ENCODE assay signal across 12 mouse cellular contexts in genomic region chr5:18137450-18138061, GRCm38 (mm10).
DNase-seq lines count a peak whose midpoint lies in the region; ATAC-seq lines count a peak whose summit lies in the region.
"Had no signal": no experiment of that assay in that cellular context is flagged by ENCODE, and none has a peak within 500 bp of the region (broad histone marks: within the 10 kb centered on the region; RNA-seq: fewer than 3 reads in every experiment).

No protein-coding gene starts in this region.

- no peak overlapping the region for H3K9ac ChIP-seq in hindbrain, embryonic 16.5 days (ENCODE audit: low read depth, low read length)
- no peak overlapping the region for H3K9ac ChIP-seq in hindbrain, embryonic 11.5 days (ENCODE audit: low read depth, low read length)
- H3K9ac ChIP-seq: heart, embryonic 15.5 days; liver, embryonic 13.5 days; stomach, embryonic 15.5 days had no signal

- H3K4me2 ChIP-seq in hindbrain, embryonic 16.5 days (ENCODE audit: low read length): no peak overlapping the region
- no peak overlapping the region for H3K4me2 ChIP-seq in hindbrain, embryonic 11.5 days (replicated peaks; ENCODE audit: low read depth, low read length)
- H3K4me2 ChIP-seq: heart, embryonic 15.5 days; liver, embryonic 13.5 days; stomach, embryonic 15.5 days had no signal

- DNase-seq in hindbrain, embryonic 11.5 days (ENCODE audit: low spot score): no peak
- peak; percentile 14 to 18 for DNase-seq in right cerebral cortex, adult 2 months (ENCODE audit: low spot score in 2 of 2)
- no peak for DNase-seq in right cerebral cortex, postnatal 4 days
- DNase-seq in gonadal fat pad, adult 2 months (ENCODE audit: low read depth): peak; percentile 47
- DNase-seq in spleen, postnatal 14 days (ENCODE audit: low spot score in 2 of 2): no peak
- no peak for DNase-seq in adrenal gland, adult 2 months
- DNase-seq: kidney, adult 18-20 months; liver, embryonic 13.5 days had no signal

- H3K27me3 ChIP-seq in hindbrain, embryonic 16.5 days (replicated peaks; ENCODE audit: control insufficient read depth, insufficient read depth, low read length): no peaks in the 10 kb centered on the region
- H3K27me3 ChIP-seq in hindbrain, embryonic 11.5 days (ENCODE audit: control insufficient read depth, insufficient read depth, low read length): no peaks in the 10 kb centered on the region
- H3K27me3 ChIP-seq: heart, embryonic 15.5 days; liver, embryonic 13.5 days; stomach, embryonic 15.5 days had no signal

- no peak overlapping the region for H3K4me3 ChIP-seq in hindbrain, embryonic 16.5 days (ENCODE audit: low read length)
- no peak overlapping the region for H3K4me3 ChIP-seq in hindbrain, embryonic 11.5 days (ENCODE audit: low read depth, low read length)
- H3K4me3 ChIP-seq: heart, embryonic 15.5 days; liver, embryonic 13.5 days; stomach, embryonic 15.5 days had no signal

- H3K4me1 ChIP-seq in hindbrain, embryonic 16.5 days (ENCODE audit: control insufficient read depth, insufficient read depth, low read depth, low read length): no peaks in the 10 kb centered on the region
- no peaks in the 10 kb centered on the region for H3K4me1 ChIP-seq in hindbrain, embryonic 11.5 days (replicated peaks; ENCODE audit: control insufficient read depth, insufficient read depth, low read length)
- H3K4me1 ChIP-seq: heart, embryonic 15.5 days; liver, embryonic 13.5 days; stomach, embryonic 15.5 days had no signal

- no peaks in the 10 kb centered on the region for H3K36me3 ChIP-seq in hindbrain, embryonic 16.5 days (ENCODE audit: control insufficient read depth, insufficient read depth, low read length)
- no peaks in the 10 kb centered on the region for H3K36me3 ChIP-seq in hindbrain, embryonic 11.5 days (ENCODE audit: control insufficient read depth, insufficient read depth, low read length)
- H3K36me3 ChIP-seq: heart, embryonic 15.5 days; liver, embryonic 13.5 days; stomach, embryonic 15.5 days had no signal

- no peak overlapping the region for H3K27ac ChIP-seq in hindbrain, embryonic 16.5 days (ENCODE audit: low read depth, low read length)
- H3K27ac ChIP-seq in hindbrain, embryonic 11.5 days (ENCODE audit: low read depth, low read length): no peak overlapping the region
- H3K27ac ChIP-seq: heart, embryonic 15.5 days; liver, embryonic 13.5 days; stomach, embryonic 15.5 days had no signal

- WGBS in hindbrain, embryonic 16.5 days: 62% methylated on average over 4 of the region's 4 CpGs
- WGBS in hindbrain, embryonic 11.5 days: 76% methylated on average over 4 of the region's 4 CpGs

- H3K9me3 ChIP-seq in hindbrain, embryonic 16.5 days (ENCODE audit: control insufficient read depth, low read length): peaks cover 4% of the 10 kb centered on the region
- no peaks in the 10 kb centered on the region for H3K9me3 ChIP-seq in hindbrain, embryonic 11.5 days (ENCODE audit: control insufficient read depth, low read length)
- H3K9me3 ChIP-seq: heart, embryonic 15.5 days; liver, embryonic 13.5 days; stomach, embryonic 15.5 days had no signal

- ATAC-seq in hindbrain, embryonic 16.5 days: peak; percentile 27; the same call in 1 of the 2 replicates
- ATAC-seq in hindbrain, embryonic 11.5 days (ENCODE audit: low FRiP score): no peak
- ATAC-seq in monocyte, adult 5-6 weeks (replicated peaks; ENCODE audit: insufficient number of reproducible peaks, low FRiP score, low TSS enrichment, poor library complexity, severe bottlenecking): no peak

Comparison
In these comparisons a context has a peak if more than half of its experiments do, and no peak if none do; other contexts are left out.
1. DNase-seq: peak in right cerebral cortex, adult 2 months (2 of 2) and gonadal fat pad, adult 2 months (single experiment); none in hindbrain, embryonic 11.5 days (single experiment), right cerebral cortex, postnatal 4 days (single experiment), spleen, postnatal 14 days (0 of 2) and adrenal gland, adult 2 months (single experiment).